Mouse (Mus musculus) hindbrain, embryonic 12.5 days (tissue): ENCODE measurements around the gene Mrrf. TPM values are rescaled to one million over a fixed set of nuclear protein-coding genes. Genes with fewer than 3 reads are reported as not detected.

Experiments used
- polyA plus RNA-seq: library from polyadenylated mRNA; unstranded; fragments of >200 nt; fragmentation: Nextera tagmentation; extraction: Ambion mirVana; gene quantifications from 2 replicates; pipeline ENCODE4 v1.2.1, GENCODE M21; 2016

Mrrf gene
- polyA plus RNA-seq, 1 experiment from 2014 or later, result 24.8 TPM

Other genes with a start within 250 kb of the Mrrf start
- 4.6 and 5.5 TPM in 2 replicates for gene Ttll11, start 156.5 kb upstream of the Mrrf start, polyA plus RNA-seq
- gene Ndufa8, start 87.0 kb upstream of the Mrrf start, polyA plus RNA-seq, result 171 and 179 TPM in 2 replicates
- 3.2 and 3.6 TPM in 2 replicates for gene Morn5, start 86.9 kb upstream of the Mrrf start, polyA plus RNA-seq
- gene Lhx6, start 31.0 kb upstream of the Mrrf start, polyA plus RNA-seq, result 1.4 and 2.7 TPM in 2 replicates
- 129 TPM in 2 replicates for gene Rbm18, start 384 bp downstream of the Mrrf start, polyA plus RNA-seq
- gene Ptgs1, start 94.0 kb downstream of the Mrrf start, polyA plus RNA-seq, result 4.8 and 6.2 TPM in 2 replicates
- not detected in 2 replicates for gene Olfr338, start 237.1 kb downstream of the Mrrf start, polyA plus RNA-seq